Mouse (Mus musculus) megakaryocyte, adult 5-6 weeks (primary cell): ENCODE results near the gene Bcl2l10. TPM values are rescaled to one million over a fixed set of nuclear protein-coding genes. Genes with fewer than 3 reads are reported as not detected.
A peak's percentile ranks its signal among the peaks of the same experiment; 100 is the strongest.
"Not testable (repeated sequence)": the region's sequence is repeated elsewhere in the genome, so short reads cannot be mapped to it uniquely, and the experiment has no call there.

Source experiments
- ATAC-seq: 2 replicates; pipeline ENCODE4 v1.8.0; 2016; ENCODE audit warnings: mild to moderate bottlenecking, inconsistent platforms; ENCODE audit not compliant: poor library complexity, severe bottlenecking
- total RNA-seq, 2 experiments: library from RNA; stranded (forward) in 1 of 2; stranded (reverse) in 1 of 2; fragments of 153-499, 151-499 nt in 1 of 2; fragments of 221-1000, 200-1000 nt in 1 of 2; gene quantifications; 2 replicates each; pipeline versions ENCODE4 v1.2.3 to v1.2.4; 2015 to 2017

Gene Bcl2l10
- total RNA-seq, 2 experiments from 2014 or later, result not detected

DNA sequence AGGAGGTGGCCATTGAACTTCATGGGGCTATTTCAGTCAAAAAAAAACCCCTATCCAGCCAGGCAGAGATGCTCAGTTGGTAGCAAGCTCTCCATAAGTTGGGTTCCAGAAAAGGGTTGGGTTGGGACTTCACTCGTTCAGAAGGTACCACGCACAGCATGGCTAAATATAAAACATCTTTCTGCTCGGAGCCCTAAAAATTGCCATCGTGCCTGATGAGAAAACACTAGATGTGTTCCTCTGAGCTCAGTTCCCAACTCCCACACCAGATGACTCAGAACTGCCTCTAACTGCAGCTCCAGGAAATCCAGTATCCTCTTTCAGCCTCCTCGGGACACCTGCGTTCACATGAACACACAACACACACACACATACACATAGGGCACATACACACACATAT lies 9.5 kb upstream of the Bcl2l10 start:
- ATAC-seq, result no peak

- ATAC-seq, result peak; percentile 94
These were observed 5.1 kb upstream of the Bcl2l10 start for GRCm38 (mm10) chr9:75342433-75342832.

GRCm38 (mm10) chr9:75348066-75348465 lies 508 bp downstream of the Bcl2l10 start:
- no peak for ATAC-seq

GRCm38 (mm10) chr9:75348641-75349040 lies 1.1 kb downstream of the Bcl2l10 start:
- ATAC-seq, result no peak

- ATAC-seq, result no peak
These were observed 5.5 kb downstream of the Bcl2l10 start for GRCm38 (mm10) chr9:75353094-75353493.

GRCm38 (mm10) chr9:75355783-75356182 lies 8.2 kb downstream of the Bcl2l10 start:
- ATAC-seq, result no peak

- no peak for ATAC-seq
These were observed 9.6 kb downstream of the Bcl2l10 start for GRCm38 (mm10) chr9:75357087-75357654.

- ATAC-seq, result peak; percentile 72
These were observed 14.1 kb downstream of the Bcl2l10 start for GRCm38 (mm10) chr9:75361699-75362098.

DNA sequence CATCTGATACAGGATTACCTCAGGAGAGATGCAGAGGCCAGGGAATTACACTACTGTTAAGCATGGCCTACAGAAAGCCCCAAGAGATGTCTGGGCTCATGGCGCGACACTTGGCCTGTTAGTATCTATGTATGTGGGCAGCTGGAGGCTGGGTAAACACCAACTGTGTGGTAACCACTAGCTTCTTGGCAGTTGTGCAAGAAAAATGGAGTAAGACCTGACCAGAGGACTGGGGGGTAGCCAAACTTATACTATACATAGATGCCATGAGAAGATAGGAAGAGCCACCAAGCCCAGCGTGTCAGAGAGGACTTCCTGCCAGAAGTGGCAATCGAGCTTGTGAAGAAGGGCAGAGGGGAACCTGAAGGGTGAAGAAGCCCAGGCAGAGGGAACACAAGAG lies 14.6 kb downstream of the Bcl2l10 start:
- peak; percentile 84 for ATAC-seq

DNA sequence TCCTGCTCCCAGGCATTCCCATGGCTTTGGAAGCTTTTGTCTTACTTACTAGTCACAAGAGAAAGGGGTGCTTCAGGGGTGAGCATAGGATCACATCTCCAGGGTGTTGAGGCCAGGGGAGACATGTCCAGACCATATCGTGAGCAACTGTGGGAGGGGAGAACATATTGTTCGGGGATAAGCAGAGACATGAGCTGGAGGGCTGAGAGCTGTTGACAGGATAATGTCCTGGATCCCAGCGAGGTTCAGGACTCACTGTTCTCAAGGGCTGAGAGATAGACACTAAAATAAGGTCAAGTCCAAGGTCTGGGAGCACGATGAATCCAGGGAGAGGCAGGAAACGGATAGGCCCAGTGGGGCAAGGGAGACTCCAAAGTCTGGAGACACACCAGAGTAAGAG lies 15.4 kb downstream of the Bcl2l10 start:
- ATAC-seq, result no peak

GRCm38 (mm10) chr9:75363702-75364101 lies 16.1 kb downstream of the Bcl2l10 start:
- ATAC-seq, result not testable (repeated sequence)

GRCm38 (mm10) chr9:75365195-75365594 lies 17.6 kb downstream of the Bcl2l10 start:
- ATAC-seq, result no peak

- no peak for ATAC-seq
These were observed 18.6 kb downstream of the Bcl2l10 start for GRCm38 (mm10) chr9:75366191-75366590.

DNA sequence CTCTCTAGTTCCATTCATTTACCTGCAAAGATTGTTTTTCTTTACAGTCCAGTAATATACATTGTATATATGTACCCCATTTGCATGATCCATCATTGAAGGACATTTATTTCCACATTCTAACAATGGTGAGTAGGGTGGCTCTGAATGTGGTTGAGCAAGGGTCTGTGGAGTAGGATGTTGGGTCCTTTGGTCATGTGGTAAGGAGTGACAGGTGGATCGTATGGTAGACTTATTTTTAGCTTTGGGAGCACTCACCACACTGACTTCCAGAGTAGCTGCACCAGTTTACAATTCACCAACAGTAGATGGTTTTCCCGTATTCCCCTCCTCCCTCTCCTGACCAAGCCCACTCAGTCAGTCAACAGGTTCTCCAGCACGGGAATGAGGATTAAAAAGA lies 21.2 kb downstream of the Bcl2l10 start:
- no peak for ATAC-seq

- ATAC-seq, result no peak
These were observed 28.0 kb downstream of the Bcl2l10 start for GRCm38 (mm10) chr9:75375606-75376005.

GRCm38 (mm10) chr9:75376428-75376827 lies 28.9 kb downstream of the Bcl2l10 start:
- no peak for ATAC-seq

- ATAC-seq, result no peak
These were observed 31.2 kb downstream of the Bcl2l10 start for GRCm38 (mm10) chr9:75378774-75379173.

DNA sequence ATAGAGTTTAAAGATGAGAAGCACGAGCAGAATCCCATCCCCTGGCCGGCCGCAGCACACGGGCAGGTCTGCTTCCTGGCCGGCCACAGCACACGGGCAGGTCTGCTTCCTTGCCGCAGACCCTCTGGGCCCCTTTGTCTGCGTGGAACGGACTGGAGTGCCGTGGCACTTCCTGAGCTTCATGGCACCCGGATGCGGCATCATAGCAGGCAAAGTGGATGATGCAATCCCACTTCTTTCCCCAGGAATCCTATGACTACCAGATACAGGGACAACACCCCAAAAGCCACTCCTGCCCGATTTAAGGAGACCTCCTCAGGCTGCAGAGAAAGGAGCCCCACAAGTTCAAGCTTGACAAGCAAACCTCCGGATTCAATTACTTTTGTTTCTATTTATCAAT lies 35.3 kb downstream of the Bcl2l10 start:
- ATAC-seq, result no peak

GRCm38 (mm10) chr9:75383785-75384184 lies 36.2 kb downstream of the Bcl2l10 start:
- no peak for ATAC-seq

DNA sequence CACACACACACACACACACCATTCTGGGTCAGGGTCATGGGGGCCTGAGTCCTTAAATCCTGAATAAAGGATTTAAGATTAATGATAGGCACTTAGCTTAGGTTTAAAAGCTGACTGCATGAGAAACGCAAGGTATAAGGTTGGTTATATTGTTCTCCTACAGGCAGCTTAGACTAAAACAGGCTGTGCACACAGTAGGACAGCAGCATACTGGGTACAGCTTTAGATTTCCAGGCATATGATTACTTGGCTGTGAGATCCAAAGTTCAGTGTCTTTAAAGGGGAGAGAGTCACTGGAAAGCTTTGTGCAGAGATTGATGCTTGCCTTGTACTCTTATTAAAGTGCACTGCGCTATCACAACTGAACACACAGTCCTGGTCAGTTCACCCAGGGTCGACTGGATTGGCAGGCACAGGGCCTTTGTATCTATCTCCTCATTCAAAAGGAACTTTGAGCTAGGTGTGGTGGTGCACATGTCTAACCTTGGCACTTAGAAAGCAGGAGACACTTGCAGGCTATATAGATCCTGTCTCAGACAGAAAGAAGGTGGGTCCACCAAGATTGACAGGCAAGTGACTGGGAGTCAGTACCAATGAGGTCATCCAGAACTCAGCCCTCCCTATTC lies 36.9 kb downstream of the Bcl2l10 start:
- no peak for ATAC-seq

DNA sequence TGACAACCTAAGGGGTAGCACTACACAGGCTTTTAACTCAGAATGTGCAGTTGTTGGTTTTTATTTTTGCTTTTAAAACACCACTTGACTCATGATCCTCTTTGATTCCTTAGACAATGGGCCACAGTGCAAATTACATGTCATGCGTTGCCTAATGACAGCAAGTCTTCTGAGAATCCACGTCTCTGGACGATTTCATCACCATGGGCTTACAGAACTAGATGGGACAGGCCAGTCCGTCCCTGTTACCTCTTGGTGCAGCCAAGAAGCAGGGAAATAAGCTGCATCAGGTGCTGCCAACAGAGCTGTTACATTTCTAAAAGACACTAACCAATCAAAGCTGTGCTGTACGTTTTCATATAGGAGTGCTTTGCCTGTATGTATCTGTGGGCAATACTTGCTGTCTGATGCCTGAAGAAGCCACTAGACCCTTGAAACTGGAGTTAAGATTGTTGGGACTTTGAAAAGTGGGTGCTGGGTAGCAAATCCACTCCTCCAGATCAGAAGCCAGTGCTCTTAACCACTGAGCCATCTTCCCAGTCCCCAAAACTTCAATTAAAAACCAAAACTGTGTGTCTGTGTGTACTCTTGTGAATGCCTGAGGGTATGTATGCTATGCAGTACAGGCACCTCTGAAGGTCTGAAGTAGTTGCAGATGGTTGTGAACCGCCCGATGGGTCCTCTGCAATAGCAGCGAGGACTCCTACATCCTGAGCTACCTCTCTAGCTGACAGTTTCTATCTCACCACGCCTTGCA lies 37.8 kb downstream of the Bcl2l10 start:
- ATAC-seq, result no peak

- no peak for ATAC-seq
These were observed 45.7 kb downstream of the Bcl2l10 start for GRCm38 (mm10) chr9:75393251-75393650.
